Mouse (Mus musculus) testis, postnatal 10 days (tissue): Measurements from ENCODE around the gene Scyl1.
A peak's percentile ranks its signal among the peaks of the same experiment; 100 is the strongest.

Experiments used
- DNase-seq: peaks from one replicate; pipeline ENCODE4 v3.0.0; 2021; ENCODE audit warnings: low spot score

Gene Scyl1

DNA sequence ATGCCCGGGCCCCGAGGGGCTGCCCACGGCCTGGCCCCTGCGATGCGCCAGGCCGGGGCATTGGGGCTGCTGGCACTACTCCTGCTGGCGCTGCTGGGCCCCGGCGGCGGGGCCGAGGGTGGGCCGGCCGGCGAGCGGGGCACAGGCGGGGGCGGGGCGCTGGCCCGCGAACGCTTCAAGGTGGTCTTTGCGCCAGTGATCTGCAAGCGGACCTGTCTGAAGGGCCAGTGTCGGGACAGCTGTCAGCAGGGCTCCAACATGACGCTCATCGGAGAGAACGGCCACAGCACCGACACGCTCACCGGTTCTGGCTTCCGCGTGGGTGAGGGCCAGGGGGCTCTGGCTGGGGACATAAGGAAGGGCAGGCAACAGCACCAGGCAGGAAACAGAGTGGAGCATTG is 29.0 kb downstream of the Scyl1 start:
- no peak for DNase-seq

DNA sequence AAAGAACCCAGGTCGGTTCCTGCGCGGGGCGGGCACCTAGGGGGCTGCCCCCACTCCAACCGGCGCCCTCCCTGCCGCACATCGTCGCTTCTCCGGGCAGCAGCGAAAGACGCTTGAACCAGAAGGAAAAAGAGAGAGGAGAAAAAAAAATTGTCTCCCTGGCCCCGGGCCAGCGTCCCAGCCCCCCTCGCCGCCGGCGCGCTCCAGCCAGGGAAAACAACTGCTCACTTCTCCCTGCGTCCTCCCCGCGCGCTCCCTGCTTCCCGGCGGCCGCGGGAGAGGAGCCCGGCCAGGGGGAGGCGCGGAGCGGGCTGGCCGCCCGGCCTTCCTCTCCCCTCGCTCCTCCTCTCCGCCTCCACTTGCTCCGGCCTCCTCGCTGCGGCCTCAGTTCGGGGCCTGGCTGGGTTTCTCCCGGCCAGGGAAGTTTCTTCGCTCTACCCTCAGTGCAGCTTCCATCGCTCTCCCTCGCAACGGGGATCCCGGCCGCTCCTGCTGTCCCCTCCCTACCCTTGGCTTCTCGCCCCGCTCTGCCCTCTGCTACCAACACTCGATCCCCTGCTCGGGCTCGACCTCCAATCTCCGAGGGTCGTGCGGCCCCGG is 29.5 kb downstream of the Scyl1 start:
- peak; percentile 91 for DNase-seq

DNA sequence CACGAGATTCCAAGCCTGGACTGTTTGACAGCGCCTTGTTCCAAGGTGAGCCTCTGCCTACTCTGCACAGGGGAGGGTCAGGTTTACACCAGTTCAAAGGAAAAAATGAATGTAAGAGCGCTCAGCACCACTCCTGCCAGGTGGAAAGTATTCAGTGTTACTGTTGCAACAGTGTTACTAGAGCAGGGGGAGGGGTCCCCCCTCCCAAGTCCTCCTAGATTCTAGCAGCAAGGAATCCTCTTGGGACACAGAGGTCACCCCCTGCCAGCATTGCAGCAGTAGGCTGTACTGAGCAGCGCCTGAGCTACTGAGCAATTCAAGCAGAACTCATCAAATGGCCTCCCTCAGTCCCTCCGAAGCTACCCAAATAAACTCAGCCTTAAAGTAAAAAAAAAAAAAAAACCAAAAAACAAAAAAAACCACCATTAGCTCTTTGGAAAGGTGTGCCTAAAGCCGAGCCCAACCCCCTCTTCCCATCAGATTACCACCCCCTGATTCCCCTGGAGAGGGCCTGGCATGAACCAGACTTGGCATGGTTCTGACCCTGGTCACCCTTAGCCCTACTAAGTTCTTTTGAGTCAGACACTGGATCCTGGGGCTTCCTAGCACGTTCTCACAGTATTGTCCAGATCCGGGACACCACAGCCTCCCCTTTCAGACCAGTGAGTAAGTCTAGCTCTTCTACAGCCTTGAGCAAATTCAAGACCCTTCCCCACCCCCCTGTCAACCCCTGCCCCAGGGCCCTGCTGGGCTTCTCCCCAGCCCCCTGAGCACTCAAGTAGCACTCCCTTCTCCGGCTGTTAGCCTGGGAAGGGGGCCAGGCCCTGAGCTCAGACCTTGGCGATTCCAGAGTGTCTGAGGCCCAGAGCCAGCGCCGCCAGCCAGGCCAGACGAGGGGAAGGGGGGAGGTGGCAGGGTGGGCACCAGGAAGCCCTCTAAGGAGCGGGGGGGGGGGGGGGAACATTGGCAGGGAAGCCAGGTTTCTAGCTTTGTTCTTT is 30.6 kb downstream of the Scyl1 start, which contains the start of gene Ltbp3:
Gene Ltbp3 (plus strand): TSS at position 585 of the 998 bp plus-strand sequence.
- peak; percentile 86 for DNase-seq

DNA sequence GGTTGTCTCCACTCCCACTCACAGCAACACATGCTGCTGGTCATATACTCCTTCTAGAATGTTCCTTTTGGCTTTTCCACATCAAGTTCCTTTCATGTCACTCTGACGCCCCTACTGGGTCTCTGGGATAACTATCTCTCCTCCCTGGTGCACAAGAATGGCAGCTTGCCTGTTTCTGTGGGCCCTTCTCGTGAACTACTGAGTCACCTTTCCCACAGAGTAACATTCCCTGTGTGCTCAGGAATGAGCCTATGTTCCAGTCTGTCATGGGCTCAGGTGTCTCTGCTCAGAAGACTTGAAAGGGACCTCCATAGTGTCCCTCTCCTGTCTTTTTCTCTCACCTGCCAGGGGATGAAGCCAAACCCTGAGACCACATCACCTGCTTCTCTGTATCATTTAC is 31.8 kb downstream of the Scyl1 start:
- DNase-seq, result no peak

DNA sequence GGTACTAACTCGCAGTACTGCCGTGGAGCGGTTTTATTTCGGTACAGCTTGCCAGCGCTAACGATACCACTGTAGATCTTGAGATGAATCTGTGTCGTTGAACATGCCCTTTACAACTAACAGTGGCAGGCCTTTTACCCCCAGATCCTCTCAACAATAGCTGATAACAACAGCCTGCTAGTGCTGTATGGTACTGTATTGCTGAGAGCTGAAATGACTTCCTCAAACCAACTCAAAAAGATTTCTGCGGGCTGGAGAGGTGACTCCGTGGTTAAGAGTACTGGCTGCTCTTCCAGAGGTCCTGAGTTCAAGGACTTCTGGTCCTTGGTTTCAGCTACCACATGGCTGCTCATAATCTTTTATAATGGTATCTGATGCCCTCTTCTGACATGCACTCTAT is 36.9 kb downstream of the Scyl1 start:
- no peak for DNase-seq

DNA sequence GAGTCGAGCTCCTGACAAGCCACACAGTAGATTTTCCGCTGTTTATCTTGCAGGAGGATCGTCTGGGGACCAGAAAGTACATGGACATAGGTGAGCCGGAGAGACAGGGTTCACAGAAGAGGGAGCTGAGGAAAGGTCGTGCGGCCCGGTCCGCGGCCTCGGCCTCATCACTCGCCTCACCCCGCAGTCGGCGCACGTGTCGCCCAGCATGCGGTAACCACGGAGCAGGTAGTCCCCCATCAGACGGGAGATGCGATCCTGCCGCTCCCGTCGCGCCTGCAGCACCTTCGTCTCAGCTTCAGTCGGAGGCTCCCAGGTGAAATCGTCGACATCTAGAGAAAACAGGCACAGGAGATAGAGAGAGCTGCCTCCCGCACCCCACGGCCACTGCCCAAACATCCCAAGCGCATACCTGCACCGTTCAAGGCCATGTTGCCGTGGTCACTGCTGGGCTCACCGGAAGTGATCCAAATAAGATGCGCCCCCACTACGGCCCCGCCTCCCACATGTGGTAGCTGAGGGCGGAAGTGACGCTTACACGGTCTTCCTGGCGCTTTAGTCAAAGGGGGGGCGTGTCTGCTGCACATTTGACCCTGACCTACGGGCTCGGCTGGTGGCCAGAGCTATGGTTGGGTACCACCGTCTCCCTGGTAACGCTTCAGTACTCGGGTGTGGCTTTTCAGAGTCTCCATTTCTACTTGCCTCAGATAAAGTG is 39.8 kb downstream of the Scyl1 start:
- peak; percentile 95 for DNase-seq

DNA sequence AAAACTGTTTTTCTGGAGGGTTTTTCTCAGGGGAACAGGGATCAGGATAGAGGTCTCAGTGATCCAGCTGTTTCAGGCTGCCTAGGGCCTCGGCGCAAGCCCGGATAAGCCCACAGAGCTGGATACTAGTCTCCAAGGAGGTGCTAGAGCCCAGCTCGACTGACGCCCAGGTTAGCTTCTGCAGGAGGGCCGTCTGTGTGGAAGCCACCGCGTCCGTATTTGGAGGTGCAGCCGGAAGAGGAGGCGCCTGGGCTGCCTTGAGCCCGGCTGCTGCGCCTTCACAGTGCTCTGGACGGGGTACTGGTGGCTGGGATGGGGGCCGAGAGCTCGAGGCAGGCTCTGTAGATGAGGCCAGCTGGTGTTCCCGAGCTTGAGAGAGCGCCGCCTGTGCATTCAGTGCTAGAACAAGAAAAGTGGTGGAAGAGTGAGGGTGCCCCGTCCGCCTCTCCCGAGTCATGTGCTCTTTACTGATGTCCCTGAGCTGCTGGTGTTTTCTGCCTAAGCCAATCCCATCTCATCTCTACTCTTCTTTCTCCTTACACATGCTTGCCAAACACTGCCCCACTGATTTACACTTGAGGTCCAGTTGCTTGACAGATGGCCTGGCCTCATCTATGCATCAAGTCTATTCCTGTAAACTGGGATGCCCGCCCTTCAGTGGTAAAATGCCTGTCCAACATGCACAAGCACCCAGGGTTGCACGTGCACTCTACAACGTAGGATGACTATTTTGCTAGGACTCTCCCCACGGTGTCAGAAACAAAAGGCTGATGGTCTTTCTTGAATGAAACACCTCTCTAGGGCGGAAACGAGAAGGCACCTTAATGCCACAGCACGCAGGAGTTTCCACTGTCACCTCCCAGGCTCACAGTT is 40.7 kb downstream of the Scyl1 start:
- DNase-seq, result no peak

DNA sequence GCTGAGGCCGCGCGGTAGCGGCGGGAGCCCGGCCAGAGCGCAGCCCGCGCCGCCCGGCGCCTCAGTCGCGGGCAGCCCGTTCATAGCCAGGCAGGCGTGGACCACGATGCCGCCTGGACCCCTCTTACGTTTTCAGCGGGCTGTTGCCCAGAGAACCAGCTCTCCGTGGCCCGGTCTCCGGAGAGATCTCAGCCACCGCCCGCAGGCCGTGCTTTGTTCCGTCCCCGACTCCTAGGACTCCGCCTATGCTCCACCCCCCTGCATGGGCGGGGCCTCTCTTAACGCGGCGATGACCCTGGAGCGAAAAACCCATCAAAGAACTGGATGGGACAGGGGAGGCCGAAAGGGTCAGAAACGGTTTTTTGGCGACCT is 41.8 kb downstream of the Scyl1 start, which contains the start of gene Fam89b:
Gene Fam89b (minus strand): TSS at position 210 of the 372 bp plus-strand sequence.
- peak; percentile 96 for DNase-seq

DNA sequence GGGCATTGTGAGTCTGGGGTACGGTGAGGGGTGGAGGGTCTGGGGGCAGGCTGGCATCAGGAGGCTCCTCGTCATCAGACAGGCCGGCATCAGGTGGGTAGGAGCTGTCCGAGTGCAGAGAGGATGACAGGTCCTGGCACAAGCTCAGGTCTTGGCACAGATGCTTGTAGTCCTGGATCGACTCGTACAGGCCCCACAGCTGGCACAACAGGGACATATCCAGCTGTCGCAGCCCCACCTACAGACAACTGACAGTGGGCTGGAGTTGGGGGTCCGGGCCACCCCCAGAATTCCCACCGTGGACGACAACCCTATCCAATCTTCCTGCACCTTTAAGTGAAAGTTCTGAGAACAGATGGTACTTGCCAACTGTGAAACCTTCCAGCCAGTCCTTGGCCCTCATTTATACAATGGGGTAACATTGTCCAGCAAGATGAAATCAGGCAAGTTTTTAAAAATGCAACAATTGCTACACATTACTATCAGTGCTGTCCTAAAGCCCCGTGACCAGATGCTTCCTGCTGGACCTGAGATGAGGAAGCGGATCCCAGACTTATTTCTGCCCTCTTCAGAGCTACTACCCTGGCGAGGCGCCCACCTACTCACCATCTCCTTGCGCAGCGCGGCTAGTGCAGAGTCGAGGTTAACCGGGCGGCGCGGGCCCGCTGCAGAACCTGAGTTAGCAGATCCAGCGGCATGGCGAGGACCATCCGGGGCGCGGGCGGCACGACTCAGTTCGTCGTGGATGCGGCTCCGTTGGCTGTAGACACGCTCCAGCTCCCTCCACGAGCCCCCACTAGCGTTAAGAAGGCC is 42.4 kb downstream of the Scyl1 start:
- peak; percentile 86 for DNase-seq

DNA sequence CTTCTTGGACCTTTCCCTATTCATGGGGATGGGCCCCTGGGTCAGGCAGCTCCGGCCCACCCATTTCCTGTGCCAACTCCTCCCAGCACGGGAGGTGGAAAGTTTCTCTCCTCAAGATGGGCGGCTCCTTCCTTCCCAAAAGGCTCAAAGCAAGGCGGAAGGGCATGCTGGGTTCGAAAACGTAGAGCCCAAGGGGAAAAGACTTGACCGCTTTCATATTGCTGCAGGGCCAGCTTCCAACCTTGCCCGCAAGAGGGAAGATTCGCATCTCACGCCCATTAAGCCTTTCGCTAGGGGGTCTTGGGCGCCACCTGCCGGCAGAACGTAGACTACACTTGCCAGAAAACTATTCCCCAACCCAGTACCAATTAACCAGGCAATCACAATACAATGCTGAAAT is 43.5 kb downstream of the Scyl1 start:
- peak; percentile 96 for DNase-seq

DNA sequence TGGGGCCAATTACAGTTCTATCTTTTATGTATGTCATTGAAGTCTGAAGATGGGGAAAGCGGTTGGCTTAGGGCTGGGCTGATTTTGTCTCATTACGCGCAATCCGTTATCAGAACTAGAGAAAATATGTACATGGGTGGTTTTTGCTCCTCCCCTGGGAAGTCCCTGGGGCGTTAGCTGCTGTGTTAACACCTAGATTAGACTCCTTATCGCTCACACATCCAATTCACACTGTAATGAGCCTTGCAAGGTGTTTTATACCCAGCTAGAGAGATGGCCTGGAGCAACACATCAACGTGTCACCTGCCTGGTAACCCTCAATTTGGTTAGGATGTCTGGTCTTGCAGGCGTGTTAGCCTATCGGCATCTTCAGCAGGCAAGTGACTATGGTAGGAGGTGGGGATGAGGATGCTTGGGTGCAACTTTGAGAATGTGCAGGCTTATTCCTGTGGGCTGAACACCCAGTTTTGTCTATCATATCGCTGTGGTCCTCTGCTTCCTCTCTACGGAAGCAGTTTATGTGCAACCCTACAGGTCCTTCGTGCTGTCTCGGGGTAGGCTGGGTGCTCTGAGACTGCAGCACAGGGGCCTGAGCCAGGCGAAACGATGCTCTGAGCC is 44.1 kb downstream of the Scyl1 start:
- DNase-seq, result no peak

DNA sequence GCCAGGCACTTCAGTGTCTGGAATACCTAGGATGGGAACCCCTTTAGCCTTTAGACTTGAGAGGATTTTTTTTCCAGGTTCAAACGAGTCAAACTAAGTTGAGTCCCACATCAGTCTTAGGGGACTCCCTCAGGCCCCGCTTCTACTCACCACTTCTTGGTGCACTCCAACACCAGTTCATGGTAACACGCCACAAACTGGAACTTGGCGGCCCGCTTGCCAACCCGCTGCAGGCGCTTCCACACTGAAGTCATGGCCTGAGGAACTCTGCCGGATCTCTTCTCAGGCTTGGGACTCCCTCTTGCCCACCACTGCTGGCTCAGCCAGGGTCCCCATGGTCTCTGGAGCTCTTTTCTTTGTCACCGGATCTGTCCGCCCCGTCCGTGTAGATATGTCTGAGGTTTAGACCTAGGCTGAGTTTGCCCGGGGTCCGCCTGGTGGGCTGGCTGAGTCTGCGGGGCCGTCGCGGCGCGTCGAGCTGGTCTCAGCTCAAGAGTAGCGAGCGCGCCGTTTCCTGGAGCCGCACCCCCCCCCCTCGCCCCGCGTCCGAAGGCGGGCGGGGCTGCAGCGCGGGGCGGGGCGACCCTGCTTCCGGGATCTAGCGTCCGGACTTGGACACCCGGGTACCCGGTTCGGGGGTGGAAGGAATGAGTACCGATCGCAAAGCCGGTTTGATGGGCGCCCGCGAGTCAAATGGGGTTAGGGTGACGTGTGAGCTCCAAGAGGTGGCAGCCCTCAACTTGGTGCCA is 45.3 kb downstream of the Scyl1 start, which contains the start of gene Ehbp1l1:
Gene Ehbp1l1 (minus strand): TSS at position 551 of the 749 bp plus-strand sequence.
- peak; percentile 87 for DNase-seq

DNA sequence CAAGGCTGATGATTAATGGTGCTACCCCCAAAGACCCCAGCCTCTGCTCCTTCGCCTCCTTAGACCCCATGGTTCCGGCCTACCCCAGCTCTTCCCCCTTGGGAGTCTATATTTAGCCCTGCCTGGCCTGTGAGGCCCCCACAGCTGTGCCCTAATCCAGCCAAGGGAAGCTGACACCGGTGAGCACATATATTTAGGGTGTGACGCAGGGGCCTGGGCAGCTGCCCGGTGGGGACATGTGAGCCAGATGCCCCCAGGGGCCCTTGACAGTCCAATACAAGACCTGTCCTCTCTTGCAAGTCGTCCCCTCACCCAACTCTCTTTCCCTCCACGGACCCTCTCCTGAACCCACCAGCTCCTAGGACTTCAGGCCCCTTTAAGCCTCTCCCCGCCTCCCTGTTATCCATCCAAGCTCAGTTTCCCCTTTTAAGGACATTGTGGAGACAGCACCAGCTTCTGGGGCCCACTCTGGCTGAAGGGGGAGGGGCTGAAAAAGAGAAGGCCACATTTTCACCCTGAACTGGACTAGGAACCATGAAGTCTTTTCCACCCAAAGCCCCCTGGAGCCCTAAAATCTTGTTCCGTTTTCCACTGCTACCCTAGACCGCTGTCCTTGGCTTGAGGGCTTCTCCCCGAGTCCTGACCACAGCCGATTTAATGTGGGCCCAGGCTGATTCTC is 46.1 kb downstream of the Scyl1 start:
- DNase-seq, result no peak

DNA sequence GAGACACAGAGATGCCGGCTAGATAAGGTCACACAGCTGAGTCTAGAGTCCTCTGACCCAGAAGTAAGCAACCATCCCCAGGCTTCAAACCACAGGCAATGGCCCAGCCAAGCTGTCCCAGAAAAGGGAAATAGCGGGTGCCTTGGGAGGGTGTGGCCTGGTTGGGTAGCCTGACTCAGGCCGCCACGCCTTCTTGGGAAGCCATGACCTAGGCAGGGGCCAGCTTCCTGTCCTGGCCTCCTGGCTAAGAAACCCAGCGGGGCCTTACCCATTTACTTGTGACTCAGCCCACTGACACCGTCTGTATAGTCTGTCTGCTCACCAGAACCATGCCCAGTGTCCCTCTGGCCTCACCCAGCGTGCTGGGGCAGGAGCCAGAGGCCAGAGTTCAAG is 46.7 kb downstream of the Scyl1 start:
- no peak for DNase-seq

DNA sequence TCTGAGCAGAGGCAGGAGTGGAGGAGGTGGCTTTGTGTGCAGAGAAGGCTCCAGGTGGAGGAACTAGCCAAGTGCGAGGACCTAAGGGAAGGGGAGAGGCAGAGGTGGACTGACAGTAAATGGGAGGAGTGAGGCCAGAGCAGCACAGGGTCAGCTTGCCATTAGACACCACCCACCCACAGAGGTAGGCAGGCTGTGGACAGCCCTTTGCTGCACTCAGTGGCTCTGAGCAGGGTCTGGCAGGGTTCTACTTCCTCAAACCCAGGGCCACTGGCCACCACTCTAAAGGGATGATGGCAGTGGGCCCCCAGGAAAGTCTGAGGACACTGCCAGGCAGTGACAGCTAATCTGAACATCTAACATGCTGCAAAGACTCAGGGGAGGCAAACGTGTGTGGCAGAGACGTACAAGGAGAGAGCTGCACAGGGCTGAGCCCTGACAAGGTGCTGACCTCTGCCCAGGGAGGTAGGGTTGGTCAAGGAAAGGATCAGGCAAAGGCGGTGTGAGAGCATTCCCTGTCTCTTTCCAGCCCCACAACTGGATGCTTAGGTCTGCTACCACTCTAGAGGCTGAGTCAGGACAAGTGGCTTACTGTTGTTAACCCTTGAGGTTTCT is 47.2 kb downstream of the Scyl1 start:
- DNase-seq, result no peak

DNA sequence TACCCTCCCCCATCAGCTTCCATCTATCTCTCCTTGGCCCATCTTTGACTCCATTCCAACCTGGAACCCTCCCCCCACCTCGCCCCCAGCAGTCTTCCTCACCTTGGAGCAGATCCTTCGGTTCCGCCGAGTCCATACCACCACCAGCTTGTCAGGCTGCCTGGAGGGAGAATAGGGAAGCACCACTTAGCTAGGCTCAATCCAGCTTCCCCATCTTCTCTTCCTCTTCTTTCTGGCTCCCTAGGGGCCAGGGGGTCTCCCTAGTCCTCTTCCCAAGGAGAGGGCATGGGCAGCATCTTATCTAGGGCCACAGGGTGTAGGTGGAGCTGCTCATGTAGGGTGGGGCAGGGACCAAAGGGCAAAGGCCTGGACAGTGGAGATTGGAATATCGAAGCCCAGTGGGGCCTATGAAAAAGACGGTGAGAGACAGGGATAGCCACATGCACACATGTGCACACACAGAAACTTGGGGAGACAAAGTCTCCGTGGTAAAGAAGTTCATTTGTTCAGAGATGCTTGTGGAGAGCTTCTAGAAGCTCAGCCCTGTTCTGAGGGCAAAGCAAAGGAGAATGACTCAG is 48.3 kb downstream of the Scyl1 start:
- DNase-seq, result no peak

DNA sequence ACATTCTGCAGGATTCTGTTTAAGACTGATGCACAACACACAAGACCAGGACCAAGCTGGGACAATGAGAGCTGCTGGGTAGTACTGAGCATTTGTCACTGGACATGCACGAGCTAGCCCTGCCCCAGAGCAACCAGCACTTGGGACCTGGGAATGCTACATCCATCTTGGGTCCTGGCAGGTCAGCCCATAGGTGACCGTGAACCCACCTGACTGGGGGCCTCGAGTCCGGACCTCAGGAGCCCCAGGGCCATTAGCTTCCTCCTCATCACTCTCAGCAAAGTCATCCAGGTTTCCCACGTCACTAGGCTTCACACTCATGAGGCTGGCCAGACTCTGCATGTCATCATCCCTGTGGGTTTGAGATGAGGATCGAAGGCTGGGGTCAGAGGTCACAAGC is 50.0 kb downstream of the Scyl1 start:
- no peak for DNase-seq

DNA sequence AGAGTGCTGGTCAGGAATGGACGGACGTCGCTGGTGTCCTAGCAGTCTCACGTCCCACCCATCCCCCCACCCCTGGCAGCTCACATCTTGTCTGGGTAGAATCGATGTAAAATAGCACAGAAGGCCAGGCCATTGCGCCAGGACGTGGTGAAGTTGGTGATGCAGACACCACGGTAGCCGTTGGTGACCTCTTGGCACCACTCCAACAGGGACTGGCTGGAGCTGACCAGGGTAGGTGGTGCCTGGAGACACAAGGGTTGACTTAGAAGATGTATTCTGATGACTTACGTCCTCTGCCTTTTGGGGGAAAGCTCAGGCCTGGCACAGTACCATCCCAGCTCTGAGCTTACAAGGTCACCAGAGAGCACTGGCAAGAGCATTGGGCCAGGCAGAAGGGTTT is 54.3 kb downstream of the Scyl1 start:
- no peak for DNase-seq
